24 mouse cellular contexts compared by ENCODE assay signal in genomic region chr5:30122481-30122880, GRCm38 (mm10). TPM values are rescaled to one million over a fixed set of nuclear protein-coding genes. Genes with fewer than 3 reads are reported as not detected.
"Had no signal": no experiment of that assay in that cellular context is flagged by ENCODE, and none has a peak within 500 bp of the region (broad histone marks: within the 10 kb centered on the region; RNA-seq: fewer than 3 reads in every experiment).

No protein-coding gene starts in this region.

- H3K4me3 ChIP-seq: neural tube, embryonic 13.5 days; neural tube, embryonic 15.5 days; stomach, embryonic 15.5 days had no signal

- H3K9ac ChIP-seq: neural tube, embryonic 13.5 days; neural tube, embryonic 15.5 days; stomach, embryonic 15.5 days had no signal

- DNase-seq: retina, postnatal 1 day; right cerebral cortex, adult 18-20 months; right cerebral cortex, postnatal 14 days; right cerebral cortex, postnatal 25 days; right cerebral cortex, postnatal 4 days; spleen, adult 18-20 months; thymus, adult 18-20 months; thymus, adult 2 months; thymus, postnatal 14 days; thymus, postnatal 25 days; thymus, postnatal 36 days; thymus, postnatal 4 days had no signal

- H3K27me3 ChIP-seq: neural tube, embryonic 13.5 days; neural tube, embryonic 15.5 days; stomach, embryonic 15.5 days had no signal

- H3K4me1 ChIP-seq: neural tube, embryonic 13.5 days; stomach, embryonic 15.5 days had no signal

- H3K4me2 ChIP-seq: neural tube, embryonic 13.5 days; neural tube, embryonic 15.5 days; stomach, embryonic 15.5 days had no signal

- H3K27ac ChIP-seq: neural tube, embryonic 13.5 days; neural tube, embryonic 15.5 days; stomach, embryonic 15.5 days; stomach, postnatal 0 days had no signal

- H3K9me3 ChIP-seq: neural tube, embryonic 13.5 days; neural tube, embryonic 15.5 days; stomach, embryonic 15.5 days had no signal

RNA-seq across cellular contexts. Expression of gene 3110082J24Rik, which starts 16.6 kb away (rescaled TPM):
- total RNA-seq: neutrophil, adult 5-6 weeks had no signal
- polyA plus RNA-seq: small intestine, adult 2 months; spleen, adult 2 months; stomach, embryonic 14.5 days; stomach, embryonic 15.5 days; stomach, embryonic 16.5 days; stomach, postnatal 0 days; testis, adult 2 months; thymus, adult 2 months; thymus, postnatal 0 days; urinary bladder, adult 2 months had no signal

RNA-seq across cellular contexts. Expression of gene Garem2, which starts 17.5 kb away (rescaled TPM):
- total RNA-seq: neutrophil, adult 5-6 weeks had no signal
- polyA plus RNA-seq: spleen, adult 2 months had no signal
